Mouse (Mus musculus): ENCODE measurements around the gene Ppp2r3a. TPM values are rescaled to one million over a fixed set of nuclear protein-coding genes. Genes with fewer than 3 reads are reported as not detected.

Gene Ppp2r3a
- polyA plus RNA-seq, 1 experiment from 2014 or later: 42.2 TPM

DNA sequence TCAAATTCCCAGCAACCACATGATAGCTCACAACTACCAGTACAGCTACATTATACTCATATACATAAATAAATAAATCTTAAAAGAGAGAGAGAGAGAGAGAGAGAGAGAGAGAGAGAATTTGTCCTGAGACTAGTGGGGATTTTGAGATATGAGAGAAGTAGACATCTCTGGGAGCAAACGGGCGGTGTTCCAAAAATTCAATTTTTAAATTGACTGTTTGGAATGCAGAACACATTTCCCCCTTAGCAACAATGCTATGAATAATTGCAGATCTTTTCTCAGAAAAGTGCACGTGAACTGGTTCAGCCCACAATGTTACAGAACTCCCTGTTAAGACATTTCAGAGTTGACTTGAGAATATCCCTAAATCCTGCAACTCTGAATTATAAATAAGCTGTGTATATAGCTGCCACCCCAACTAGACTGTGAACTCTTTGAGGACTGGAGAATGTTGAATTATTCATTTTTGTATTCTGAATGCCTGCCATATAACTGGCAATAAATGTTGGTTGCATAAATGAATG lies 186.5 kb downstream of the Ppp2r3a start:
- H3K27me3 ChIP-seq: no peaks in the 10 kb centered on the region
- ChIA-PET CTCF (interaction anchor here (1.7 kb wide), 1 partner anchor 10 kb away, joined by 5 read pairs; no protein-coding TSS in a partner anchor), POLR2A (no interaction called here)
- no peak for TF ChIP-seq CTCF (IDR thresholded peaks at IDR 0.05)
- DNase-seq (ENCODE audit: low read depth, low spot score) (no peak), ATAC-seq (no peak)
- in situ Hi-C loops (cut with MboI; ENCODE audit: low pct_unique_long_range_greater_than_20kb): no loop called here

DNA sequence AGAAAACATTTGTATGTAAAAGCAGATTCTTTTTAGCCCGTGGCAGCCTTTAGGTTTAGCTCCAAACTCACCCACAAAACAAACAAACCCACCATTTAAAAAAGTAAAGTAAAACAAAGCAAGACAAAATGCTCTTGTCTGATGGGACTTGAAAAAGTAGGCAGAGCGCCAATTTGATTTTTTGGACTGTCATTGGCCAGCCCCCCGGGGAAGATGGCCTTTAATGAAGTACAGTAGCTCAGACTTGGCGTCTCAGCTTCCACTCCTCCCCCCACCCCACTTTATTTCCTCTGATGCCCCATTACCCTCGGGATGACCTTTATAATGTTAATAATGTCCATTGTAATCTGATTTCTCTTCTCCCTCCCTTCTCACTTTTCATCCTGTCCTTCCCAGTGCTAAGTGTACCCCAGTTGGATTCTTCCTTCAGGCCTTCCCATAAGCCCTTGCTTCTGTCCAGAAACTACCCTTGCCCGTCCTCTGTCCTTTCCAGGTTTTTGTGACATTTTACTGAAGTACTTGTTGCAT lies 189.3 kb downstream of the Ppp2r3a start:
- in situ Hi-C loops (cut with MboI; ENCODE audit: low pct_unique_long_range_greater_than_20kb): no loop called here
- no peak for ATAC-seq
- H3K27me3 ChIP-seq: no peaks in the 10 kb centered on the region
- POLR2A ChIA-PET: no interaction called here
- DNase-seq (ENCODE audit: low read depth, low spot score): no peak
- no peak for TF ChIP-seq CTCF (IDR thresholded peaks at IDR 0.05)
- CTCF ChIA-PET: interaction anchor here (1.8 kb wide), 1 partner anchor 13 kb away, joined by 4 read pairs; no protein-coding TSS in a partner anchor

DNA sequence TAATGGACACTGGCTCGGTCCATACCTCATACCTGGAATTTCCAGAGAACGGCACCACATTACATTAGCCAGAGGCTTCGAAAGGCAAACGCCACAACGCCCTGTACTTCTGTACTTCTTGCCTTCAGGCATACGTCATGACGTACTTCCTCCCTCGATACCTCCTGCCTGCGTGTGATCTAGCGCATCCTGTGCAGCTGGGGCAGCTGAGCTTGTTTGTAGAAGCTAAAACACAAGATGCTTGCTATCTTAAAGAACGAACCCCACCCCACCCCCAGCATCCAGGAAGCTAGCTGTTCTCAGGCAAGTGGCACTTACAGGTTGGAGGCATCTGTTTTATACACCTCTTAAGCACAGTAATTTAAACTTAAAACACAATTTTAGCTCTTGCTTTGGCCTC lies 190.6 kb downstream of the Ppp2r3a start:
- H3K27me3 ChIP-seq: no peaks in the 10 kb centered on the region
- ChIA-PET CTCF (interaction anchor here (1.1 to 1.8 kb wide), 2 partner anchors 9 to 12 kb away, joined by 3 to 4 read pairs; no protein-coding TSS in a partner anchor), POLR2A (no interaction called here)
- DNase-seq (ENCODE audit: low read depth, low spot score): no peak
- TF ChIP-seq CTCF (IDR thresholded peaks at IDR 0.05): no peak
- in situ Hi-C loops (cut with MboI; ENCODE audit: low pct_unique_long_range_greater_than_20kb): no loop called here
- no peak for ATAC-seq

DNA sequence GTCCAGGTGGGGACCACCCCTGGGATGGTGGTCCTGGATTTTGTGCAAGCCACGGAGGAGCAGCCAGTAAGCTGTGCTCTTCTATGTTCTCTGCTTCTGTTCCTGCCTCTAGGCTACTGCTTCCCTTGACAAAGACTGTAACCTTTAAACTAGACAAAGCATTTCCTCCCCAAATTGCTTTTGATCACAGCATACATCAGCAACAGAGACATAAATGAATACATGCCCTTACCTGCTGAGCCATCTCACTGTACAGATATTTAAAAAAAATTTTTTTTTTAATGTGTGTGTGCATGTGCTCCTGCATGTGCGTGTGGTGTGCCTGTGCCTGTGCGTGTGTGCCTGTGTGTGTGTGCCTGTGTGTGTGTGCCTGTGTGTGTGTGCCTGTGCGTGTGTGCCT lies 194.4 kb downstream of the Ppp2r3a start:
- ChIA-PET CTCF (no interaction called here), POLR2A (no interaction called here)
- in situ Hi-C loops (cut with MboI; ENCODE audit: low pct_unique_long_range_greater_than_20kb): no loop called here
- ATAC-seq (no peak), DNase-seq (ENCODE audit: low read depth, low spot score) (no peak)
- no peaks in the 10 kb centered on the region for H3K27me3 ChIP-seq
- TF ChIP-seq CTCF (IDR thresholded peaks at IDR 0.05): no peak

Other genes starting within 250 kb of the Ppp2r3a start
- 70.8 TPM for gene Pccb, start 216.9 kb downstream of the Ppp2r3a start, polyA plus RNA-seq (2021)
- 24.6 TPM for gene Msl2, start 177.7 kb downstream of the Ppp2r3a start, polyA plus RNA-seq (2021)